Mouse (Mus musculus): Measurements from ENCODE around the gene Ppm1k. TPM values are rescaled to one million over a fixed set of nuclear protein-coding genes. Genes with fewer than 3 reads are reported as not detected.
"Not testable (repeated sequence)": the region's sequence is repeated elsewhere in the genome, so short reads cannot be mapped to it uniquely, and the experiment has no call there.

Gene Ppm1k
- total and polyA plus RNA-seq, 2 experiments from 2014 or later: 10.9 to 35.8 TPM

DNA sequence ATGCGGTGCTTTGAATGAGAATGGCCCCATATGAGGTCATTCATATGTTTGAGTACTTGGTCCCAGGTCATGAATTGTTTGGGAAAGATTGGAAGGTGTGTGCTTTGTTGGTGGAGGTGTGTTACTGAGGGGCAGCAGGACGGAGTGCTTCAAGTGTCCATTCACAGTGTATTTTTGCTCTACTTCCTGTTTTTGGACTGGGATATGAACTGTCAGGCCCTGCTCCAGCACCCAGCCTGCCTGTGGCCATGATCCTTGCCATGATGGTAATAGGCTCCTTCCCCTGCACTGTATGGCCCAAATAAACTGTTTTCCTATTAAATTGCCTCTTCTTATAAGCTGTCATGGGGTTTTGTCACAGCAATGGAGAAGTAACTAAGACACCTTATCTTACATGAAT is 36.1 kb downstream of the Ppm1k start:
- no peak for DNase-seq (ENCODE audit: low spot score)
- WGBS: 74% methylated on average over 2 of the region's 2 CpGs

DNA sequence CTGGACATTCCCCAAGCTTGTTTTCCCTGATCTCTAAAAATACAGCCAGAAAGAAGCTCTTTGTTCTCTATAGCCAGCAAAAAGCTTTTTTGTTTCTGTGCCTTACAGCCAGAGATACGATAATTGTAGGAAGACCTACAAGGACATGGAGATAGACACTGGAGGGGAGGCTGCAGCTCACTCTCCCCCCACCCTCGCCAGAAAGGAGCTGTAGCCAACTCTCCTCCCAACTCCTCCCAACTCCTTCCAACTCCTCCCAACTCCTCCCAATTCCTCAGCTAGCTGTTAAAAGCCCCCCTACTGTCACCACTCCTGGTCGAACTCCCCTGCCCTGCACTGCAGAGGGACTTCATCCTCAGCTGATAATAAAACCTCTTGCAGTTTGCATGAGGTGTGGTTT is 67.1 kb downstream of the Ppm1k start:
- not testable (repeated sequence) for H3K4me2 ChIP-seq (ENCODE audit: low read depth, low read length); DNase-seq (ENCODE audit: low spot score); H3K4me3 ChIP-seq (ENCODE audit: low read depth, low read length); H3K27me3 ChIP-seq (ENCODE audit: control insufficient read depth, insufficient read depth, low read length); H3K9ac ChIP-seq (replicated peaks; ENCODE audit: low read depth, low read length); H3K36me3 ChIP-seq (replicated peaks; ENCODE audit: control insufficient read depth, insufficient read depth, low read length); H3K4me1 ChIP-seq (ENCODE audit: control insufficient read depth, insufficient read depth); H3K27ac ChIP-seq (ENCODE audit: low read depth); ATAC-seq (ENCODE audit: insufficient read depth, low read depth); H3K9me3 ChIP-seq (replicated peaks; ENCODE audit: control insufficient read depth, low read length)
- WGBS: 8% methylated on average over 3 of the region's 3 CpGs

More for the DNA sequence above, 36.1 kb downstream of the Ppm1k start:
- Histone ChIP-seq H3K4me3 (ENCODE audit: low read depth, low read length) (no peak overlapping the region), H3K4me2 (ENCODE audit: low read depth, low read length) (no peak overlapping the region), H3K27me3 (ENCODE audit: control insufficient read depth, insufficient read depth, low read length) (no peaks in the 10 kb centered on the region), H3K9ac (replicated peaks; ENCODE audit: low read depth, low read length) (no peak overlapping the region), H3K27ac (ENCODE audit: low read depth) (no peak overlapping the region), H3K9me3 (replicated peaks; ENCODE audit: control insufficient read depth, low read length) (no peaks in the 10 kb centered on the region), H3K36me3 (replicated peaks; ENCODE audit: control insufficient read depth, insufficient read depth, low read length) (no peaks in the 10 kb centered on the region), H3K4me1 (ENCODE audit: control insufficient read depth, insufficient read depth) (no peaks in the 10 kb centered on the region)
- ATAC-seq (ENCODE audit: insufficient read depth, low read depth): no peak
- TF ChIP-seq CTCF (IDR thresholded peaks at IDR 0.05; ENCODE audit: low read depth) (no peak), EP300 (IDR thresholded peaks at IDR 0.05; ENCODE audit: low read depth) (no peak)

Other genes starting within 250 kb of the Ppm1k start
- gene Vmn1r16, start 206.0 kb downstream of the Ppm1k start, total RNA-seq (2014; rRNA removed; ENCODE audit: low replicate concordance): not detected in 2 replicates
- not detected in 2 replicates for gene Vmn1r16, start 206.0 kb downstream of the Ppm1k start, polyA plus RNA-seq (2015; fragmentation: Nextera tagmentation; extraction: Ambion mirVana)
- gene Vmn1r17, start 171.7 kb downstream of the Ppm1k start, total RNA-seq (2014; rRNA removed; ENCODE audit: low replicate concordance): not detected in 2 replicates
- gene Vmn1r17, start 171.7 kb downstream of the Ppm1k start, polyA plus RNA-seq (2015; fragmentation: Nextera tagmentation; extraction: Ambion mirVana): not detected in 2 replicates
- gene Vmn1r18, start 139.7 kb downstream of the Ppm1k start, total RNA-seq (2014; rRNA removed; ENCODE audit: low replicate concordance): not detected in 2 replicates
- not detected in 2 replicates for gene Vmn1r18, start 139.7 kb downstream of the Ppm1k start, polyA plus RNA-seq (2015; fragmentation: Nextera tagmentation; extraction: Ambion mirVana)
- not detected in 2 replicates for gene Vmn1r19, start 131.7 kb downstream of the Ppm1k start, total RNA-seq (2014; rRNA removed; ENCODE audit: low replicate concordance)
- gene Vmn1r19, start 131.7 kb downstream of the Ppm1k start, polyA plus RNA-seq (2015; fragmentation: Nextera tagmentation; extraction: Ambion mirVana): not detected in 2 replicates
- gene Vmn1r20, start 106.5 kb downstream of the Ppm1k start, total RNA-seq (2014; rRNA removed; ENCODE audit: low replicate concordance): not detected in 2 replicates
- gene Vmn1r20, start 106.5 kb downstream of the Ppm1k start, polyA plus RNA-seq (2015; fragmentation: Nextera tagmentation; extraction: Ambion mirVana): not detected in 2 replicates
- gene Herc6, start 45.5 kb upstream of the Ppm1k start, total RNA-seq (2014; rRNA removed; ENCODE audit: low replicate concordance): 10.8 and 11.8 TPM in 2 replicates
- gene Herc6, start 45.5 kb upstream of the Ppm1k start, polyA plus RNA-seq (2015; fragmentation: Nextera tagmentation; extraction: Ambion mirVana): 2.7 and 3.7 TPM in 2 replicates
- 44.3 and 44.5 TPM in 2 replicates for gene Pyurf, start 156.6 kb upstream of the Ppm1k start, total RNA-seq (2014; rRNA removed; ENCODE audit: low replicate concordance)
- gene Pyurf, start 156.6 kb upstream of the Ppm1k start, polyA plus RNA-seq (2015; fragmentation: Nextera tagmentation; extraction: Ambion mirVana): 34.5 and 38.9 TPM in 2 replicates
- gene Lancl2, start 167.1 kb upstream of the Ppm1k start, total RNA-seq (2014; rRNA removed; ENCODE audit: low replicate concordance): 15.0 and 26.9 TPM in 2 replicates
- 10.7 and 12.1 TPM in 2 replicates for gene Lancl2, start 167.1 kb upstream of the Ppm1k start, polyA plus RNA-seq (2015; fragmentation: Nextera tagmentation; extraction: Ambion mirVana)